8 mouse cellular contexts compared by ENCODE assay signal in the genomic region with DNA sequence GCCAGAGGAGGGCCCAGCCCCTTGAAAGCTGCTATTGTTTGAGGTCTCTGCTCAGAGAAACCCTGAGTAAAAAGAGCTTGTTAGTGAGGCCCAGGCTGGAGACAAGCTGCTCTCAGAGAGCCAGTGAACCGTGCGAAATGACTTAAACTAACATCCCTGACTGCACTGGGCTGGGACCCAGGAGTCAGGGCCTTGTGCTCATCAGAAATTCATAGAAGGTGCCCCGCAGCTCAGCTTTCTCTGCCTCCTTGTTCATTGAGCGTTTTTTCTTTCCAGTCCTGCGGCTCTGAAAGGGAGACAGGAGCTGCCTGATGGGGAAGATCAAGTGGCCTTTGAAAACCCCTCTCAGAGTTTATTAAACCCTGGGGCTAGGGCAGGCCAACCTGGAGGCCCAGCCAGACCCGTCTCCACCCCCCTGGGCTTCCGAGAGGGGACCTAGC.
DNase-seq lines count a peak whose midpoint lies in the region; ATAC-seq lines count a peak whose summit lies in the region.

No protein-coding gene starts in this region.

- DNase-seq in heart, embryonic 10.5 days (ENCODE audit: low spot score) = no peak
- DNase-seq in heart, adult 9 months (ENCODE audit: low spot score in 2 of 2) = no peak
- DNase-seq in left cerebral cortex, postnatal 4 days = peak; percentile 78
- DNase-seq in right cerebral cortex, postnatal 14 days = peak; percentile 16
- no peak for DNase-seq in thymus, adult 18-20 months
- DNase-seq in thymus, postnatal 4 days = no peak

- H3K27ac ChIP-seq in heart, embryonic 10.5 days = peak overlapping the region; percentile 59; the same call in 1 of the 2 replicates
- H3K27ac ChIP-seq in embryonic facial prominence, embryonic 12.5 days = peak overlapping the region; percentile 93
- peak overlapping the region; percentile 58 for H3K27ac ChIP-seq in intestine, embryonic 16.5 days (ENCODE audit: low read length)

- H3K4me2 ChIP-seq in embryonic facial prominence, embryonic 12.5 days (replicated peaks) = no peak overlapping the region
- no peak overlapping the region for H3K4me2 ChIP-seq in intestine, embryonic 16.5 days (ENCODE audit: low read depth, low read length)

- intact Hi-C loops in left cerebral cortex, postnatal 4 days (cut with DNase I) = no loop called here

- ATAC-seq in embryonic facial prominence, embryonic 12.5 days (ENCODE audit: insufficient number of reproducible peaks, insufficient read depth, low FRiP score, low TSS enrichment) = peak; percentile 83
- ATAC-seq in intestine, embryonic 16.5 days = no peak

- H3K4me1 ChIP-seq in heart, embryonic 10.5 days = peaks cover 72% of the 10 kb centered on the region
- peaks cover 90% of the 10 kb centered on the region for H3K4me1 ChIP-seq in embryonic facial prominence, embryonic 12.5 days
- peaks cover 50% of the 10 kb centered on the region for H3K4me1 ChIP-seq in intestine, embryonic 16.5 days (ENCODE audit: control insufficient read depth, insufficient read depth, low read length)

- no peaks in the 10 kb centered on the region for H3K36me3 ChIP-seq in heart, embryonic 10.5 days
- H3K36me3 ChIP-seq in embryonic facial prominence, embryonic 12.5 days = no peaks in the 10 kb centered on the region
- H3K36me3 ChIP-seq in intestine, embryonic 16.5 days (ENCODE audit: control insufficient read depth, insufficient read depth, low read length) = no peaks in the 10 kb centered on the region

- no peaks in the 10 kb centered on the region for H3K9me3 ChIP-seq in heart, embryonic 10.5 days
- no peaks in the 10 kb centered on the region for H3K9me3 ChIP-seq in embryonic facial prominence, embryonic 12.5 days
- no peaks in the 10 kb centered on the region for H3K9me3 ChIP-seq in intestine, embryonic 16.5 days (ENCODE audit: control insufficient read depth, low read length)

- H3K9ac ChIP-seq in embryonic facial prominence, embryonic 12.5 days = no peak overlapping the region
- H3K9ac ChIP-seq in intestine, embryonic 16.5 days (ENCODE audit: low read depth, low read length) = peak overlapping the region; percentile 41

- peaks cover 29% of the 10 kb centered on the region; the same call in 1 of the 2 replicates for H3K27me3 ChIP-seq in heart, embryonic 10.5 days (ENCODE audit: insufficient read depth, poor library complexity, severe bottlenecking)
- no peaks in the 10 kb centered on the region for H3K27me3 ChIP-seq in embryonic facial prominence, embryonic 12.5 days
- H3K27me3 ChIP-seq in intestine, embryonic 16.5 days (replicated peaks; ENCODE audit: control insufficient read depth, insufficient read depth, low read length) = no peaks in the 10 kb centered on the region; the same call in 1 of the 2 replicates

- no peak overlapping the region for H3K4me3 ChIP-seq in heart, embryonic 10.5 days
- no peak overlapping the region for H3K4me3 ChIP-seq in embryonic facial prominence, embryonic 12.5 days
- H3K4me3 ChIP-seq in intestine, embryonic 16.5 days (ENCODE audit: low read length) = no peak overlapping the region

- 45% methylated on average over 7 of the region's 7 CpGs for WGBS in heart, embryonic 10.5 days
- WGBS in embryonic facial prominence, embryonic 12.5 days = 7% methylated on average over 7 of the region's 7 CpGs
- 42% methylated on average over 7 of the region's 7 CpGs for whole genome bisulfite sequencing in intestine, embryonic 16.5 days

Comparison
In these comparisons a context has a peak if more than half of its experiments do, and no peak if none do; other contexts are left out.
1. DNase-seq: peak in left cerebral cortex, postnatal 4 days (single experiment) and right cerebral cortex, postnatal 14 days (single experiment); none in heart, embryonic 10.5 days (single experiment), heart, adult 9 months (0 of 2), thymus, adult 18-20 months (0 of 2) and thymus, postnatal 4 days (single experiment).
2. Peak in every context shown above with its lines, with median percentiles within 50 percentile points of each other: H3K27ac ChIP-seq.